Mouse (Mus musculus): ENCODE results near the gene Lef1. TPM values are rescaled to one million over a fixed set of nuclear protein-coding genes. Genes with fewer than 3 reads are reported as not detected.

The Lef1 gene
- polyA plus RNA-seq, 2 experiments = 0.12 to 0.25 TPM

GRCm38 (mm10) chr3:131138224-131138623 lies 28.0 kb downstream of the Lef1 start:
- H3K27ac ChIP-seq = no peak overlapping the region
- H3K36me3 ChIP-seq (replicated peaks; ENCODE audit: control insufficient read depth, insufficient read depth, low read depth) = no peaks in the 10 kb centered on the region
- WGBS (ENCODE audit: insufficient replicate concordance) = 57% methylated on average over 9 of the region's 9 CpGs
- no peak overlapping the region for H3K9ac ChIP-seq (replicated peaks)
- no peak for DNase-seq (ENCODE audit: low read depth in 3 of 3, low spot score in 3 of 3)
- H3K9me3 ChIP-seq (ENCODE audit: control insufficient read depth, low read length) = no peaks in the 10 kb centered on the region
- H3K4me3 ChIP-seq (ENCODE audit: insufficient read depth in 1 of 2, low read depth in 2 of 2, low read length in 2 of 2) = no peak overlapping the region
- no peaks in the 10 kb centered on the region for H3K27me3 ChIP-seq (ENCODE audit: control insufficient read depth, insufficient read depth, low read length)
- TF ChIP-seq CTCF (IDR thresholded peaks at IDR 0.05; ENCODE audit: low read depth) (no peak), EP300 (IDR thresholded peaks at IDR 0.05; ENCODE audit: low read depth) (no peak)
- no peak for ATAC-seq (ENCODE audit: insufficient read depth)
- H3K4me2 ChIP-seq (ENCODE audit: low read depth) = no peak overlapping the region
- peaks cover 0 to 4% of the 10 kb centered on the region in 2 experiments; a peak in 1 of 4 replicates for H3K4me1 ChIP-seq (replicated peaks; ENCODE audit: control insufficient read depth in 2 of 2, insufficient read depth in 2 of 2, low read length in 1 of 2)

DNA sequence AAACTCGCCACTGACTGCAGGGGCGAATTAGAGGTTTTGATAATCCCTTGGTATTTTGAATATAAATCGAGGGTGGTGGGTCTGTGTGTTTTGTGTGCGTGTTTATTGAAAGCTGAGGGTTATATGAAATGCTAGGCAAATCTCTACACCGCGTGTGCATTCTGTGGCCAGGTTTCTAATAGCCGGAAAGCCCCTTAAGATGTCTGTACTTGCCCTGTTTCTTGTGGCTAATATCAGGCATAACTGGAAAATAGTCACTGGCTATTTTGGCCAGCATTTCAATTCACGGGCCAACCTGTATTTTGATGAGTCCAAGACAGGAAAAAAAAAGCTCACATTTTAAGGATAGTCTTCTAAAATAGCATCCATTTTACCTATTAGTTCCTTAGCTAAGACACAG lies 28.5 kb downstream of the Lef1 start:
- Histone ChIP-seq H3K36me3 (replicated peaks; ENCODE audit: control insufficient read depth, insufficient read depth, low read depth) (no peaks in the 10 kb centered on the region), H3K27ac (no peak overlapping the region), H3K4me1 (replicated peaks; ENCODE audit: control insufficient read depth in 2 of 2, insufficient read depth in 2 of 2, low read length in 1 of 2) (peaks cover 0 to 4% of the 10 kb centered on the region in 2 experiments; a peak in 1 of 4 replicates), H3K4me3 (ENCODE audit: insufficient read depth in 1 of 2, low read depth in 2 of 2, low read length in 2 of 2) (no peak overlapping the region), H3K9ac (replicated peaks) (no peak overlapping the region), H3K27me3 (ENCODE audit: control insufficient read depth, insufficient read depth, low read length) (no peaks in the 10 kb centered on the region), H3K4me2 (ENCODE audit: low read depth) (no peak overlapping the region), H3K9me3 (ENCODE audit: control insufficient read depth, low read length) (no peaks in the 10 kb centered on the region)
- 70% methylated on average over 8 of the region's 8 CpGs for WGBS (ENCODE audit: insufficient replicate concordance)
- DNase-seq (ENCODE audit: low read depth in 3 of 3, low spot score in 3 of 3) = no peak
- TF ChIP-seq EP300 (IDR thresholded peaks at IDR 0.05; ENCODE audit: low read depth) = no peak
- no peak for TF ChIP-seq CTCF (IDR thresholded peaks at IDR 0.05; ENCODE audit: low read depth)
- no peak for ATAC-seq (ENCODE audit: insufficient read depth)

- ATAC-seq (ENCODE audit: insufficient read depth) (no peak), DNase-seq (ENCODE audit: low read depth in 3 of 3, low spot score in 3 of 3) (no peak)
- 12% methylated on average over 14 of the region's 14 CpGs for WGBS (ENCODE audit: insufficient replicate concordance)
- Histone ChIP-seq H3K36me3 (replicated peaks; ENCODE audit: control insufficient read depth, insufficient read depth, low read depth) (no peaks in the 10 kb centered on the region), H3K4me3 (ENCODE audit: insufficient read depth in 1 of 2, low read depth in 2 of 2, low read length in 2 of 2) (no peak overlapping the region), H3K4me2 (ENCODE audit: low read depth) (no peak overlapping the region), H3K9me3 (ENCODE audit: control insufficient read depth, low read length) (no peaks in the 10 kb centered on the region), H3K27ac (no peak overlapping the region), H3K4me1 (replicated peaks; ENCODE audit: control insufficient read depth in 2 of 2, insufficient read depth in 2 of 2, low read length in 1 of 2) (peaks cover 0 to 4% of the 10 kb centered on the region in 2 experiments; a peak in 1 of 4 replicates), H3K9ac (replicated peaks) (no peak overlapping the region), H3K27me3 (ENCODE audit: control insufficient read depth, insufficient read depth, low read length) (no peaks in the 10 kb centered on the region)
- TF ChIP-seq EP300 (IDR thresholded peaks at IDR 0.05; ENCODE audit: low read depth) (no peak), CTCF (IDR thresholded peaks at IDR 0.05; ENCODE audit: low read depth) (no peak)
These were observed 29.2 kb downstream of the Lef1 start for GRCm38 (mm10) chr3:131139345-131140090.

- Histone ChIP-seq H3K27me3 (ENCODE audit: control insufficient read depth, insufficient read depth, low read length) (no peaks in the 10 kb centered on the region), H3K4me3 (ENCODE audit: insufficient read depth in 1 of 2, low read depth in 2 of 2, low read length in 2 of 2) (no peak overlapping the region), H3K9me3 (ENCODE audit: control insufficient read depth, low read length) (no peaks in the 10 kb centered on the region), H3K27ac (no peak overlapping the region), H3K4me1 (replicated peaks; ENCODE audit: control insufficient read depth in 2 of 2, insufficient read depth in 2 of 2, low read length in 1 of 2) (peaks cover 0 to 4% of the 10 kb centered on the region in 2 experiments; a peak in 1 of 4 replicates), H3K4me2 (ENCODE audit: low read depth) (no peak overlapping the region), H3K36me3 (replicated peaks; ENCODE audit: control insufficient read depth, insufficient read depth, low read depth) (no peaks in the 10 kb centered on the region), H3K9ac (replicated peaks) (no peak overlapping the region)
- no peak for DNase-seq (ENCODE audit: low read depth in 3 of 3, low spot score in 3 of 3)
- WGBS (ENCODE audit: insufficient replicate concordance) = 70% methylated on average over 7 of the region's 7 CpGs
- ATAC-seq (ENCODE audit: insufficient read depth) = no peak
- no peak for TF ChIP-seq EP300 (IDR thresholded peaks at IDR 0.05; ENCODE audit: low read depth)
- TF ChIP-seq CTCF (IDR thresholded peaks at IDR 0.05; ENCODE audit: low read depth) = no peak
These were observed 29.8 kb downstream of the Lef1 start for GRCm38 (mm10) chr3:131140091-131140462.

DNA sequence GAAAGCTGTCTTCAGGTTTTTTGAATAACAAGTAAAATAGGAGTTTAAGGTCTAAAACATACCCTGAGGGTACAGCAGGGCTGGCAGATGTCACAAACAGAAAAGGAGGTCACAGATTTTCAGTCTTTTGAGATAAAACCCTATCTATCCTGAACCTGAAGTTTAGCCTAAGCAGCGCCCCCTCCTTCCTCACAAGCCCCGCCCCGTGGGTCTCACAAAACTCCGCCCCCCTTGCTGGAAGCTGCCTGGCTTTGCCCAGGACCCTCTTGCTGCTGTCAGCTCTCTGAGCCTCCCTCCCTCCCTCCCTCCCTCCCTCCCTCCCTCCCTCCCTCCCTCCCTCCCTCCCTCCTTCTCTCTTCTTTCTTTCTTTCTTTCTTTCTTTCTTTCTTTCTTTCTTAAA lies 31.3 kb downstream of the Lef1 start:
- no peaks in the 10 kb centered on the region for H3K36me3 ChIP-seq (replicated peaks; ENCODE audit: control insufficient read depth, insufficient read depth, low read depth)
- no peak for TF ChIP-seq CTCF (IDR thresholded peaks at IDR 0.05; ENCODE audit: low read depth)
- no peak for TF ChIP-seq EP300 (IDR thresholded peaks at IDR 0.05; ENCODE audit: low read depth)
- H3K4me2 ChIP-seq (ENCODE audit: low read depth) = no peak overlapping the region
- 8% methylated on average over 4 of the region's 4 CpGs for WGBS (ENCODE audit: insufficient replicate concordance)
- H3K9ac ChIP-seq (replicated peaks) = no peak overlapping the region
- DNase-seq (ENCODE audit: low read depth in 3 of 3, low spot score in 3 of 3) (no peak), ATAC-seq (ENCODE audit: insufficient read depth) (no peak)
- no peak overlapping the region for H3K4me3 ChIP-seq (ENCODE audit: insufficient read depth in 1 of 2, low read depth in 2 of 2, low read length in 2 of 2)
- H3K4me1 ChIP-seq (replicated peaks; ENCODE audit: control insufficient read depth in 2 of 2, insufficient read depth in 2 of 2, low read length in 1 of 2) = peaks cover 0 to 4% of the 10 kb centered on the region in 2 experiments; a peak in 1 of 4 replicates
- H3K9me3 ChIP-seq (ENCODE audit: control insufficient read depth, low read length) = no peaks in the 10 kb centered on the region
- no peak overlapping the region for H3K27ac ChIP-seq
- no peaks in the 10 kb centered on the region for H3K27me3 ChIP-seq (ENCODE audit: control insufficient read depth, insufficient read depth, low read length)

Data from liver, embryonic 14.5 days (tissue).